Mouse (Mus musculus) kidney, adult 2 months (tissue): Measurements from ENCODE around the gene Zkscan17. TPM values are rescaled to one million over a fixed set of nuclear protein-coding genes. Genes with fewer than 3 reads are reported as not detected.

Experiments
- DNase-seq: peaks from one replicate; pipeline ENCODE4 v3.0.0; 2021
- H3K27ac ChIP-seq: fragments of 200-500 bp; 2 replicates; pipeline ENCODE4 v1.5.1; 2012; ENCODE audit warnings: low read depth, low read length, control low read depth, inconsistent platforms; ENCODE audit not compliant: insufficient read depth
- H3K27me3 ChIP-seq: fragments of 200-500 bp; replicated peaks from 2 replicates; pipeline ENCODE4 v1.6.1; 2012; ENCODE audit warnings: mild to moderate bottlenecking, moderate library complexity, low read length, inconsistent platforms; ENCODE audit not compliant: control insufficient read depth, insufficient read depth
- H3K36me3 ChIP-seq: fragments of 200-500 bp; 2 replicates; pipeline ENCODE4 v1.6.1; 2012; ENCODE audit warnings: mild to moderate bottlenecking, moderate library complexity, low read length, inconsistent platforms; ENCODE audit not compliant: control insufficient read depth, insufficient read depth
- H3K4me1 ChIP-seq: fragments of 200-500 bp; 2 replicates; pipeline ENCODE4 v1.6.1; 2011; ENCODE audit warnings: low read length; ENCODE audit not compliant: control insufficient read depth, insufficient read depth
- H3K4me3 ChIP-seq: fragments of 200-500 bp; 2 replicates; pipeline ENCODE4 v1.5.1; 2011; ENCODE audit warnings: mild to moderate bottlenecking, low read depth, low read length, control low read depth; ENCODE audit not compliant: insufficient read depth
- CTCF ChIP-seq: fragments of 200-500 bp; conservative IDR thresholded peaks from 2 replicates; pipeline ENCODE4 v1.5.1; 2011; ENCODE audit warnings: low read depth, mild to moderate bottlenecking, control low read depth, low read length, moderate library complexity, mixed read lengths; ENCODE audit not compliant: insufficient read depth, insufficient read length
- POLR2A ChIP-seq: fragments of 200-500 bp; IDR thresholded peaks from one replicate; pipeline ENCODE4 v1.6.1; 2011; ENCODE audit warnings: low read depth, low read length, control low read depth
- whole genome bisulfite sequencing: fragments of 180-500 bp; shearing (Covaris S2); methylation state at CpG from one replicate; pipeline ENCODE4 v1.1.7; 2018; 5-methylcytosine and 5-hydroxymethylcytosine counted together
- polyA plus RNA-seq: library from polyadenylated mRNA; depleted of rRNA; stranded (reverse); fragments of >200 nt; gene quantifications from 2 replicates; pipeline ENCODE4 v1.2.3, GENCODE M21; 2012

Zkscan17 gene
- polyA plus RNA-seq, 1 experiment: 12.7 TPM

DNA sequence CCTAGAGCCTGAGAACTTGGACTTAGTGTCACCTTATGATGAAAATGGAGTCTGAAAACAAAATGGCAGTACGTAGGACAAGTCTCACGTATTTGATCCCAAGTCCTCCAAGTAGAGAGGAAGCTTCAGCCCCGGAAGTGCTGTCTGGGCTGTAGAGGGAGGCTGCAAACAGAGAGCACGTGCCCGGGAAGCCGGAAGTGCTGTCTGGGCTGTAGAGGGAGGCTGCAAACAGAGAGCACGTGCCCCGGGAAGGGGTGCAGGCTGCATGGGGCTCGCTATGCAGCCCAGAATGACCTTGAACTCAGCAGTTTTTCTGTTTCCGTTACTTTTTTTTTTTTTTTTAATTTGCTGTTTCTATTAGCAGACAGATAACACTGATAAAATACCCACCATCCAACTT is 8.3 kb downstream of the Zkscan17 start:
- TF ChIP-seq POLR2A (no peak), CTCF (no peak)
- Histone ChIP-seq H3K36me3 (no peaks in the 10 kb centered on the region), H3K4me1 (no peaks in the 10 kb centered on the region), H3K27ac (no peak overlapping the region), H3K27me3 (no peaks in the 10 kb centered on the region), H3K4me3 (no peak overlapping the region)
- DNase-seq: peak; percentile 40
- 45% methylated on average over 10 of the region's 10 CpGs for WGBS

DNA sequence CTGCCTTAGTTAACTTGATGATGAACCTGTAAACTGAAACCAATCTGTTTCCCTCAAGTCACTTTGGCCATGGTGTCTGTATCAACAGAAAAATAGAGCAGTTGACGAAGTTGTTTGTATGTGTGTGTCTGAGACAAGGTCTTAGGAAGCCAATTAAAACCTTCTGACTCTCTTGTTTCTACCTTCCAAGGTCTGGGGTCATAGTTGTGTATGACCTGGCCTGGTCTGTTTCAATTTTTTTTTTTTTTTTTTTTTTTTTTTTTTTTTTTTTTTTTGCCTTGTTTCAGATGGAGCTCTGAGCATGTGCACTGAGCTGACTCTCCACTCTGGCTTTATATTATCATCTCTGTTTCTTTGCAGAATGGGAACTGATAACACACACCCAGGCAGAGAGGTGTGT is 9.1 kb downstream of the Zkscan17 start:
- TF ChIP-seq CTCF (no peak), POLR2A (no peak)
- no peak for DNase-seq
- Histone ChIP-seq H3K27ac (no peak overlapping the region), H3K27me3 (no peaks in the 10 kb centered on the region), H3K4me3 (no peak overlapping the region), H3K4me1 (no peaks in the 10 kb centered on the region), H3K36me3 (no peaks in the 10 kb centered on the region)
- 91% methylated on average over 1 of the region's 1 CpGs for WGBS

DNA sequence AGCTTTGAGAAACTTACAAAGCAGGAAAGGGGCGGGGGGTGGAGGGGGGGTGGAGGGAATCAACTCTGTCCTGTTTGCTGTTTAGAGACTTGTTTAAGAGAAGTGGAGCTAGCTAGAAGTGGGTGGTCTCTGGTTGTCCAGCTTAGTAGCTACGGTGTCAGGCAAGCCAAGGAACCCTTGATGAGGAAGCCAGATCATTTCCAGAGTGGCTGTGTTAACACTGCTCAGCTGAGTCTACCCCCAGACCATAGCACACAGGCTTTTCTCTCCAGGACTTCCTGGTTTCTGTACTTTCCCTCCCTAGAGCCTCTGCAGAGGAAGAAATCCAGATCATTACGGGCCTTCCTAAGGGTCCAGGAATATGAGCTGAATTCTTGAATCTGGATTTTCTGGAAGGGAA is 11.8 kb downstream of the Zkscan17 start:
- H3K27ac ChIP-seq: no peak overlapping the region
- H3K4me3 ChIP-seq: no peak overlapping the region
- no peaks in the 10 kb centered on the region for H3K4me1 ChIP-seq
- WGBS: 70% methylated on average over 3 of the region's 3 CpGs
- H3K27me3 ChIP-seq: no peaks in the 10 kb centered on the region
- no peak for DNase-seq
- H3K36me3 ChIP-seq: no peaks in the 10 kb centered on the region
- TF ChIP-seq POLR2A (no peak), CTCF (no peak)

DNA sequence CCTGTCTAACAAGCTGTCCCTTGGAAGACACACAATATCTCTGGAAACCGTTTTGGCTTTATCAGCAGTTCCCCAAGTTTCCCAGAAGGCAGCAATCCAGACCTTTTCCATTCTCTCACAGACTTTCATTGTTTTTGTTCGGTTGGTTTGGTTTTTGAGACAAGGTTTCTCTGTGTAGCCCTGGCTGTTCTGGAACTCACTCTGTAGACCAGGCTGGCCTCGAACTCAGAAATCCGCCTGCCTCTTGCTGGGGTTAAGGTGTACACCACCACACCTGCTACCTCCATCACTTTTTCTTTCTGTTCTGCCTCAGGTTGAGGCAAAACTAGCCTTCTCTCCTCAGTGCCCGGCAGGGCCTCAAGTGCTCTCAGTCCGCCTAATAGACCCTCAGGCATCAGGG is 12.2 kb downstream of the Zkscan17 start:
- 62% methylated on average over 6 of the region's 6 CpGs for WGBS
- DNase-seq: peak; percentile 14
- no peak for TF ChIP-seq POLR2A
- no peak for TF ChIP-seq CTCF

DNA sequence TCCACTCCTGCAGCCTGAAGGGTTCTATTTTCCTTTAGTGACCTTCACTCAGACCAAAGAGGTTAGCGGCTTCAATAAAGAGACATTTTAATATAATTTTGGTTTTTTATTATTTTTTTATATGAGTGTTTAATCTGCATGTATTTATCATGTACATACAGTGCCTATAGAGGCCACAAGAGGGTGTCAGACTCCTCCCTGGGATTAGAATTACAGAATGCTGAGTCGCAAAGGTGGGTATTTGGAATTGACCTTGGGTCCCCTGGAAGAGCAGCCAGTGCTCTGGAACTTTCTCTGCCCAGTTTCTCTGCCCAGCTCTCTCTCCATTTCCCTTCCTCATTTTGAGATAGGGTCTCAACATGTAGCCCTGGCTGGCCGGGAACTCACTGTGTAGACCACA is 13.0 kb downstream of the Zkscan17 start:
- 78% methylated on average over 3 of the region's 3 CpGs for WGBS
- TF ChIP-seq POLR2A (no peak), CTCF (no peak)
- H3K4me1 ChIP-seq: no peaks in the 10 kb centered on the region; the same call in 1 of the 2 replicates
- DNase-seq: no peak
- H3K36me3 ChIP-seq: no peaks in the 10 kb centered on the region
- no peak overlapping the region for H3K27ac ChIP-seq
- no peaks in the 10 kb centered on the region for H3K27me3 ChIP-seq
- no peak overlapping the region for H3K4me3 ChIP-seq

More for the DNA sequence above, 12.2 kb downstream of the Zkscan17 start:
- no peak overlapping the region for H3K27ac ChIP-seq
- no peaks in the 10 kb centered on the region for H3K36me3 ChIP-seq
- no peak overlapping the region for H3K4me3 ChIP-seq
- H3K4me1 ChIP-seq: no peaks in the 10 kb centered on the region
- no peaks in the 10 kb centered on the region for H3K27me3 ChIP-seq

DNA sequence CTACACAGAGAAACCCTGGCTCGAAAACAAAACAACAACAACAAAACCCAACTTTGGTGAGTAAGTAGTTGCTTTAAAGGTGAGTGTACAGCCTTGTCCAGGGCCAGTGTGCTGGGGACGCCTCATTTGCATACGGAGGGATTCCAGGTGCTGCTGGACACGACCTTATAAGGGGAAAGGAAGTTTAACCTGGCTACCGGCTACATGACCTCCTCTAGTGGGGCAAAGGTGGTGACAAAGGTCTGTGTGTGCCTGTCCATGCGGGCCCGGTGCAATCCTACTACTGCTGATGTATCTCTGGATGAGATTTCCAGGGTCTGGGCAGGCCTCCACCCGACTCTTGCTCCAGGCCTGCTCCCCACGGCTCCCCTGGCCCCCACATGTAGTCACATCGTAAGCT is 13.8 kb downstream of the Zkscan17 start:
- Histone ChIP-seq H3K36me3 (no peaks in the 10 kb centered on the region), H3K27ac (no peak overlapping the region), H3K27me3 (no peaks in the 10 kb centered on the region), H3K4me3 (no peak overlapping the region), H3K4me1 (no peaks in the 10 kb centered on the region; the same call in 1 of the 2 replicates)
- 70% methylated on average over 10 of the region's 10 CpGs for WGBS
- TF ChIP-seq CTCF: no peak
- TF ChIP-seq POLR2A: no peak
- DNase-seq: peak; percentile 22

DNA sequence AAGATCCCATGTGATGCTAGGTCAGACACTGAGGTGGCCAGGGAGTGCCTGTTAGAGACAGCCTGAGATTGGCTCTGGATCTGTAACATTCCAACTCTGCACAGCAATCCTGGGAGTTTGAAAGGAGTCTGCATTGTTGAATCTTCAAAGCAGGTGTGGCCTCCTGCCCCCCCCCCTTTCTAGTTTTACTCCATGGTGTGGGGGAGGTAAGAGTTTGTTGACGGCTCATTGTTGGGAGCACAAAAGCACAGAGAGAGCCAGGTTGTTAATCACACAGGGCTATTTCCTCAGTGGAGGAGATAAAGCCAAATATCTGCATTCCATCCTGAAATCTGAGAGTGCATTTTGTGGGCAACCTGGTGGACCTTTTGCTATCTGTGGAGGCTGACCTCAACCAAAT is 15.0 kb downstream of the Zkscan17 start:
- Histone ChIP-seq H3K4me1 (no peaks in the 10 kb centered on the region; the same call in 1 of the 2 replicates), H3K27ac (no peak overlapping the region), H3K27me3 (no peaks in the 10 kb centered on the region), H3K36me3 (no peaks in the 10 kb centered on the region), H3K4me3 (no peak overlapping the region)
- TF ChIP-seq CTCF: no peak
- TF ChIP-seq POLR2A: no peak
- no peak for DNase-seq
- 67% methylated on average over 1 of the region's 1 CpGs for WGBS
